Mouse (Mus musculus) hindbrain, embryonic 12.5 days (tissue): ENCODE results near the gene Rnaseh2b. TPM values are rescaled to one million over a fixed set of nuclear protein-coding genes. Genes with fewer than 3 reads are reported as not detected.

Source experiments
- ATAC-seq: fragments of 200-750 bp; cut with Nextera tagmentation; 2 replicates; pipeline ENCODE4 v1.8.0; 2017; ENCODE audit warnings: moderate TSS enrichment; ENCODE audit not compliant: low FRiP score
- H3K27ac ChIP-seq: fragments of 300-500 bp; sonication (generic); 2 replicates; pipeline ENCODE4 v1.5.1; 2016; ENCODE audit warnings: mild to moderate bottlenecking
- H3K27me3 ChIP-seq: fragments of 300-500 bp; sonication (generic); 2 replicates; pipeline ENCODE4 v1.6.1; 2016; ENCODE audit warnings: mild to moderate bottlenecking
- H3K36me3 ChIP-seq: fragments of 300-500 bp; sonication (generic); 2 replicates; pipeline ENCODE4 v1.6.1; 2016; ENCODE audit warnings: mild to moderate bottlenecking
- H3K4me1 ChIP-seq: fragments of 300-500 bp; sonication (generic); 2 replicates; pipeline ENCODE4 v1.6.1; 2016
- H3K4me2 ChIP-seq: fragments of 300-500 bp; sonication (generic); replicated peaks from 2 replicates; pipeline ENCODE4 v1.6.1; 2016; ENCODE audit warnings: mild to moderate bottlenecking
- H3K4me3 ChIP-seq: fragments of 300-500 bp; sonication (generic); 2 replicates; pipeline ENCODE4 v1.5.1; 2016; ENCODE audit warnings: mild to moderate bottlenecking
- H3K9ac ChIP-seq: fragments of 300-500 bp; sonication (generic); 2 replicates; pipeline ENCODE4 v1.6.1; 2016; ENCODE audit warnings: mild to moderate bottlenecking, moderate library complexity
- H3K9me3 ChIP-seq: fragments of 300-500 bp; sonication (generic); replicated peaks from 2 replicates; pipeline ENCODE4 v1.6.1; 2016; ENCODE audit warnings: mild to moderate bottlenecking
- WGBS: fragments of 180-500 bp; shearing (Covaris S2); methylation state at CpG from one replicate; pipeline ENCODE4 v1.1.7; 2016; 5-methylcytosine and 5-hydroxymethylcytosine counted together
- polyA plus RNA-seq: library from polyadenylated mRNA; unstranded; fragments of >200 nt; fragmentation: Nextera tagmentation; extraction: Ambion mirVana; gene quantifications from 2 replicates; pipeline ENCODE4 v1.2.1, GENCODE M21; 2016

The Rnaseh2b gene
- polyA plus RNA-seq, 1 experiment from 2014 or later, result 37.4 TPM

DNA sequence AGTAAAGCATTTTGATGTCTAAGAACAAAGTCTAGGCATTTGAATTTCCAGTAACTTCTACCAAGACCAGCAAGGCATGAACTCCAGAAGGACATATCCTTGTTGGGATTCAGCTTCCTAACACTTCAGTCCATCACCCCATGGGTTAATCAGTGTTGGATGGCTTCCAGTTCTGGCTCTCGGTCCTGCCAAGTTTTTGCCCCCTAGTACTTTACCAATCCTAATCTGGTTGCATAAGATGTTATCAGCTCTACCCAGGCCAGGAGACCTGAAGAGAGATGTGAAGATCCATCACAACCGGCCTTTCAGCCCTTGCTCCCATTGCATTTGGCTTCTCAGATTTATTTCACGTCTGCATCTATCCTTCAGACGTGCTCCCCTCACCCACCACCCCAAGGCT is 129.9 kb downstream of the Rnaseh2b start:
- no peak overlapping the region for H3K9ac ChIP-seq
- H3K36me3 ChIP-seq, result no peaks in the 10 kb centered on the region
- no peaks in the 10 kb centered on the region for H3K4me1 ChIP-seq
- 80% methylated on average over 4 of the region's 4 CpGs for WGBS
- no peak overlapping the region for H3K4me3 ChIP-seq
- no peak overlapping the region for H3K27ac ChIP-seq
- H3K27me3 ChIP-seq, result no peaks in the 10 kb centered on the region
- H3K9me3 ChIP-seq, result no peaks in the 10 kb centered on the region
- no peak for ATAC-seq
- H3K4me2 ChIP-seq, result no peak overlapping the region

Other genes starting within 250 kb of the Rnaseh2b start
- 1.6 and 2.5 TPM in 2 replicates for gene Dleu7, start 458 bp downstream of the Rnaseh2b start, polyA plus RNA-seq
- gene Gucy1b2, start 163.7 kb downstream of the Rnaseh2b start, polyA plus RNA-seq, result 0.18 and 0.38 TPM in 2 replicates